Mouse (Mus musculus): ENCODE data around the gene Mboat1. TPM values are rescaled to one million over a fixed set of nuclear protein-coding genes. Genes with fewer than 3 reads are reported as not detected.

The Mboat1 gene
- total RNA-seq, 2 experiments from 2014 or later: 1.5 to 2.0 TPM

DNA sequence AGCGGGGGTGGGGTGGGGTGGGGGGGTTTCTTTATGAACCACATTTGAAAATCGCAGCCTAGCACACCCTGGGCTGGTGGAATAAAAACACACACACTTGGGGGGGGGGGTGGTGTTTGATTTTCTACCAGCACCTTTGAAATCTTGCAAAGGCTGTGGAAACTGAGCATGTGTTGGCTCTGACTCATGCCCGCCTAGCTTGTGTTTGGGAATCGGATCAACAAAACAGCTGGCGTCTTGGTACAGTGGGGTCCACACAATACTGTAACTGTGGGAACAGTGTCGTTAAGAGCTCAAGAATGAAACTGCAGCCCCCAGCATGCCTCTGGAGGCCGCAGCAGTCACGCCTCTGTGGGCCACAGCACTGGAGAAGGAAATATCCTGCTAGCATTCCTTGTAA, 50.2 kb downstream of the Mboat1 start:
- peak; percentile 54 to 66 for DNase-seq

DNA sequence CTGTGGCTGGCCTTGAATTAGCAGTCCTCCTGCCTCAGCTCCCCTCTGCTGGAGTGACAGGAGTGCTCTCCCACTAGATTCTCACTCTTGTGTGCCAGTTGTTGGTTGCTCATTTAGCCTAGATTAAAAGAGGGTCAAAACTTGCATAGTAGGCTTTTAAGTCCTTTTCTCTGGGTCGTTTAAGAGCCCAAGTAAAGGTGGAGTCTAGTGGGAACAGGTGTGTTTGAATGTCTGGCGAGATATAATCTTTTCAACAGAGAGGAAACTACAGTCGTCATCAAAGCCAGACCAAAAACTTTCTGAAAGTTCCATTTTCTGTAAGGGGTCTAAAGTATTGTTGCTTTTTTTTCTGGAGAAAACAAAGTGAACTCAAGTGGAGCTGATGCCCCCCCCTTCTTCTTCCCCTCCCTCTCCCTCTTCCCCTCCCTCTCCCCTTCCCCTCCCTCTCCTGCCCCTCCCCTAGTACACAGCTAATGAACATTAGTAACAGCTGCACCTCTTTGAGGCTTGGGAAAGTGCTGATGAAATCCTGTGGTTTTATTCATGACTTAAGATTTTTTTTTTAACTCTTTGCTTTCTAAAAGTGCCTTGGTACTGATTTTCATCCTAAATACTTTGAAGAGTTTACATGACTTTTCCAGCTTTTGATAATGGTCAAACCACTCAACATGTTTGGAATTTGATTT, 55.9 kb downstream of the Mboat1 start:
- no peak for DNase-seq

DNA sequence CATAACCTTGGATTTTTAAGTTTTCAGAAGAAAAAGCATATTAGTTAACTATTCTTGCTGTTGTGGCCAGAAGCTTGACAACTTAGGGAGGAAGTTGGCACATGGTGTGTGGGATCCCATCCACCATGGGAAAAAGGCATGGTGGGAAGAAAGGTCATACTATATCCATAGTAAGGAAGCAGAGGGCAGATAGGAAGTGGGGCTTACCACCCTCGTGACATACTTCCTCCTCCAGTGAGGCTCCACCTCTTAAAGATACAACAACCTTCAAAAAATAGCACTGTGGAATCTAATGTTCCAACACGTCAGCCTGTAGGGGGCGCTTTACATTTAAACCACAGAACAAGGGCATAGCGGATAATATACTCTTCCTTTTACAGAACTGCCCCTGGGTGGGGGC, 57.1 kb downstream of the Mboat1 start:
- no peak for DNase-seq

DNA sequence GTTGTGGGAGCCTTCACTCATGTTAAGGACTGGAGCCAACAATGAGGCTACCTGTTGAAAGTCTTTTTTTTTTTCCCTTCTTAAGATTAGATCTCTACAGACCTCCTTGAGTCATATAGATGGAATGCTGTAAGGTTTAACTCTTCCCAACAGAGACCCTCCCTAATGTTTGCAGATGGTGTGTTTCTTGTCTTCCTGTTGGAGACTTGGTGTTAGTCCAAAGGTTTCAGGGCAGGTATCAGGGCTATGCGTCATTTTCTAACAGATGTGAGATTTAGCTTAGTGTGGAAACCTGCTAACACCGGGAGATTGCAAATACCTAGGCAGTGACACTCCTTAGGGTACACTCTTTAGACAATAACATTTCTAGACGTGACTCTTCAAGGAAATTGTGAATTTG, 58.5 kb downstream of the Mboat1 start:
- DNase-seq: no peak

DNA sequence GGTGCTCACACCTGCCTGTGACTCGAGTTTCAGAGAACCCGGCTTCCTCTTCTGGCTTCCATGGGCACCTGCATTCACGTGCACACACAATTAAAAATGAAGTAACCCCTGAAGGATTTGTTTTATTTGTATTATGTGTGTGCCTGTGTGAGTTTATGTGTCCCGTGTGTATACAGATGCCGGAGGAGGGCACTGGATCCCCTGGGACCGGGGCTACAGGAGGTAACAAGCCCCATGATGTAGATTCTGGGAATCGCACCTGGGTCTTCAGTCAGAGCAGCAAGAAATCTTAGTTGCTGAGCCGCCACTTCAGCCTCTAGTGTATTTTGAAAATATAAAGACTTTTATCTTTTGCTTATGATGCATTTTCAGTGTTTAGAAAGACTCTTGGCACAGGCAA, 60.4 kb downstream of the Mboat1 start:
- no peak for DNase-seq

DNA sequence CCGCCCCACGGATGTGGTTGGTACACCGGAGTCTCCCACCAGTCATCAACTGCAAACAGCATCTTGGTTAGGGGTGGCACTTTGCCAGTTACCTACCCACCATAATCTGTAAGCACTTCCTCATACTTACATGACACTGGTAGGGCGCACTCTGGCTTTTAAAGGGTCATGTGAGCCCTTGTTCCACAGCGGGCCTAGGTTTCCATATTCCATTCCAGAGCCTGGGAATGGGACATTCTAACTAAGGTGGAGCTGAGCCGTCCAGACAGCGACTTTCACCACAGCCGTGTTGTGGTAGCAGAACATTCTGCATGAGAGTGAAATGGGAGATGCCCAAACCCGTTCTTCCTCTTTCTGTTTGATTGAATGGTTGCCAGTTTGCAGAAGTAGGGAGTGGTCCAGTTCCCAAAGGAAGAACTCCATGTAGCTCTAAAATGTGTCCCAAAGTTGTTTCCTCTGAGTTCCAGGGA, 61.8 kb downstream of the Mboat1 start:
- DNase-seq: no peak

DNA sequence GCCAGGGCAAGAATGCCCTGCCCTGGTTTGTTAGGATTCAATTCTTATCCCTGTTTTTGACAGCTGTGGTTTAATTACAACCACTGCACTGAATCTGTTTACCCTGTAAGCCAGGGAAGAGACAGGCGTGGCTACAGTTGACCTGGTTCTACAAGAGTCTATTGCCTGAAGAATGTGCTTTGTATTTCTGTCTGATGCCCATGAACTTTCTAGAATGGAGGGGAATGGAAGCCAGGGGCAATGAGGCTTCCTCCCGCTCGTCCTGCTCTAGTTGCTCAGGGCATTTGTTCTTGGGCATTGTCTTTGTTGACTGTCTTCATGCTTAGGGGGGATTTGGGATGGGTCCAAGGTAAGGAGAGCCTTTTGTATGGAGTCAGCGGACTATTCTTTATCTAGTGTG, 63.5 kb downstream of the Mboat1 start:
- no peak for DNase-seq

DNA sequence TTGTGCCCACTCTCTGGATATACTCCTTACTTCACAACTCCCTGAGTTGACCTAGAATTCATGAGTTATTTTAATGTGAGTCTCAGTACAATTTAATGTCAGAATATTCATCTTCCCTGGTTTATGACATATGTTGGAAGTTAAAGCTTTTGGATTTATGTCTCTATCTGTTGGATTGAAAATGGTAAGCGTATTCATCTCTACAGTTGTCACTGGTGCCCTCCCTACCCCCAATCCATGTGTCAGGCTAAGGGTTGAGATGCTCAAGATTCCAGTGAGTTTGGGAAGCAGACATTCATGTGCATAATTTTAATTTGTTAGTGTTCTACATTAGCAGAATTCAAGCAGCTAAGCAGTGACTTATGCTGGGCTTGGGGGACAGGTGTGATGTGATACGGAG, 64.4 kb downstream of the Mboat1 start:
- DNase-seq: no peak

DNA sequence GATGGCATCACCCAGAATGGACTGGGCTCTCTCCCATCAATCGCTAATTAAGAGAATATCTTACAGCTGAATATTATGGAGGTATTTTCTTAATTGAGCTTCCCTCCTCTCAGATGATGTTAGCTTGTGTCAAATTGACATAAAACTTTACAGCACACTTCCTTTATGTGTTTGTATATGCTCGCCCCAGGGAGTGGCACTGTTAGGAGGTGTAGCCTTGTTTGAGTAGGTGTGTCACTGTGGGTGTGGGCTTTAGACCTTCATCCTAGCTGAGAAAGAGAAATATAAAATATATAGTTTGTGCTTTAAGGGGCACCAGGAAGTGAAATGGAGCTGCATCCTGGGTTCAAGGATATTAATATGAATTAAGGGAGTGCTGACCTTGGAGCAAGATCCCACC, 66.7 kb downstream of the Mboat1 start:
- DNase-seq: no peak

DNA sequence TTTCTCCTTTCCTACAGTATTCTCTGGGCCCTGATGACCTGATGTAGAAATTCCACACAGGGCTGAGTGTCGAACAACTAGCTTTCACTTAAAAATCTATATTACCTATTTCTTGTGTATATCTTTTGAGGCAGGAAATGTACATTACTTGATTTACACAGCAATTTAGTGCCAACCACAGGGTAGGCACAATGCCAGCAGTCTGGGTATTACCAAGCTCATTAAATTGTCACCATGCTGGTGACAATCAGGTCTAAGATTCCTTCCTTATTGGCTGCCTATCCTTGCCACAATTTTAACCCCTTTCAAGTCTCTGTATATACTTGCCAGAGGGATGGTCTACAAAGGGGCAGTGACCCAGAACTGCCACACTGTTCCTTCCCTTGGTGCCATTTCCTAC, 71.9 kb downstream of the Mboat1 start:
- no peak for DNase-seq

DNA sequence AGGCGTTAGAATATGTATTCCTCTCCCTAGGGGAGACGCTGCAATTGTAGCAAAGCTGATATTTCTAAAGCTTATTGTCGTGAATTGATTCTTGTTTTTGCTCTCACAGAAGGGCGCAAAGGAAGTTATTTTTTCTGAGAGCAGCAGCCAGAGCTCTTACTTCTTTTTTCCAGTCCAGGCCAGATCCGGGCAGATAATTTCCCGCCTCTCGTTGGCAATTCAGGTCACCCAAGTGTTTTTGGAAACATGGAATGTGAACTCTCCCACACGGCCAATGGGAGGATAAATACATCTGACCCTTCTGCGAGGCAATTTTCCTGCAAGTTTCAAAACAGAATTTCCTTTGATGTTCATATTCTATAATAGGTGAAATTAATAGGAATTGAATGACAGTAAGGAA, 77.0 kb downstream of the Mboat1 start:
- DNase-seq: no peak

DNA sequence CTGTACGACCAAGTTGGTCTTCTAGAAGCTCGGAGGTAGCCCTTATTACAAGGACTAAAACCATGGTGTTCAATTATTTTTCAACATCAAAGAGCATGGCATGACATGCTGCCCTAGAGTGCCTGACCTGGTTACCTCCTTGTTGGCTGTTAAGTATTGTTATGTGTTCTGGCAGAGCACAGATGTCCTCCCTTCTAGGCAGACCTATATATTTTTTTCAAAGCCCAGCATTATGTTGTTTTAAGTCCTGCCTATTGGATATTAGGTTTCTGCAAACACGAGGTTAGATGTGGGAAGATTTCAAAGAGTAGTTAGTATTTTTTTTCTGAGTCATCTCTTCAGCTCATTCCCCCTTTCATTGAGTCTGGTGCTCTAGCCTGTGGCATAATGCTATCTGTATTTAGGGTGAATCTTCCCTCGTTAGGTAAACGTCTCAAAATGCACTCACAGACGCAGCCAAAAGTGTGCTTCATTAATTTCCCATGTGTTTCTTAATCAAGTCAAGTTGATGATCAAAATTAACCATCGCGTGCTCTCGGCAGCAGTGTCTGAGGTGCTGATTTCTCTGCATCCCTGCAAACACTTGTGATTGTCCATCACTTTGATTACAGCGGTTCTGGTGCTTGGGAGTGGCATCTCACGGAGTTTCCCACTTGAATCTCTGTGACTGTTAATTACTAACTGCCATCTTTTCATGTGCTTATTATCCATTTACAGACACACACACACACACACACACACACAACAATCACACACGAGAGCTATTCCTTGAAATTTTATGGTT, 81.5 kb downstream of the Mboat1 start:
- DNase-seq: no peak

DNA sequence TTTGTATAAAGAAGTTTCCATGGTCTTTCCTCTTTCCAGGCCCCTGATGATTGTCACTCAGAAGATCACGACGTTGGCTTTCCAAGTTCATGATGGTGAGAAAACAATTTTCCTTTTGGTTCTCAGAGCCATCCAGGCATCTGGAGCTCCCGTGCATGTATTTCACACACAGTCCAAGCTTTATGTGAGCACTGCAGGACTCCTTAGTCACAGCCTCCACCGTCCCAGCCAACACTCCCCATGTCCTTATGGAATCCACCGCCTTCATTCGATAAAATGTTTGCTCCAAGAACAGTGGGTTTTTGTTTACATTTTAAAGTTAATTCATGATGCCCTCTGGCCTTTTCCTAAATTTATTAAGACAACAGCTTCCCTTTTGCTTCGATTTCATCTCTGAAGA, 83.3 kb downstream of the Mboat1 start:
- no peak for DNase-seq

DNA sequence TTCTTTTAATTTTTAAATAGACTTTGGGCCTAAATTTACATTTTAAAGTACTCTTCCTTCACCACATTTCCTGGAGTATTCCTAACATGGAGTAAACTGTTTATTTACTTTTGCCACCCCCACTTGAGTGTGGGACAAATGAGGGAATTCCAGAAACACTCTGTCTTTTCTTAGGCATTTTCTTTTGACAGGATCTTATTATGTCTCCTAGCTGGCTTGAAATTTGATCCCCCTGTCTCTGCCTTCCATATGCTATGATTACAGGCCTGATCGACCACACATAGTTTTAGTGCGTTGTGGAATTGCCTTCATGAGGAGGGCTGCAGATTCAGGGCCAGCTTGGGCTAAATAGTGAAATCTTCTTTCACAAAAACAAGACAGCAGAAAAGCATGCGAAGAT, 85.0 kb downstream of the Mboat1 start:
- DNase-seq: no peak

DNA sequence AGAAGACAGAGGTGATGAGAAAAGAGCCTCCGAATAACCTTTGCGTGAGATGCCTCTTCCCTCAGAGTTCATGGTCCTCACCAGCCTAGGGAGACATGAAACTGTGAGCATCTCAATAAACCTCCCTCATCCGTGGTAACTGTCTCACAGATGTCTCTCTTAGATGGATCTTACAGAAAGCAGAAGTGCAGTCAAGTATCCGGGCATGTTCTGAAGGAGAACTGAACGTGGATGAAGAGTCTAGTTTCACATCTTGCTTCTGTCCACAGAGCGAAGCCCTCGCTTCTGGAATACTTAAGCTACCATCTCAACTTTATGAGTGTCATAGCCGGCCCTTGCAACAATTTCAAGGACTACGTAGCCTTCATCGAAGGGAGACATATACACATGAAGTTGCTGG, 87.8 kb downstream of the Mboat1 start:
- no peak for DNase-seq

DNA sequence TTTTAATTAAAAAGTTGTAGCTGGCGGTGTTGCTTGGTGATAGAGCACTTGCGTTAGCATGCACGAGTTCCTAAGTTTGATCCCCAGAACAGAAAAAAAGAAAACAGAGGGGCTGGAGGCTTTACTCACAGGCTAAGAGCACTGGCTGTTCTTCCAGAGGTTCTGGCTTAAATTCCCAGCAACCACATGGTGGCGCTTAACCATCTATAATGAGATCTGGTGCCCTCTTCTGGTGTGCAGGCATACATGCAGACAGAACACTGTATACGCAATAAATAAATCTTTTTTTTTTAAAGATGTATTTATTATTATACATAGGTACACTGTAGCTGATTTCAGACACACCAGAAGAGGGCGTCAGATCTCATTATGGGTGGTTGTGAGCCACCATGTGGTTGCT, 88.4 kb downstream of the Mboat1 start:
- no peak for DNase-seq

DNA sequence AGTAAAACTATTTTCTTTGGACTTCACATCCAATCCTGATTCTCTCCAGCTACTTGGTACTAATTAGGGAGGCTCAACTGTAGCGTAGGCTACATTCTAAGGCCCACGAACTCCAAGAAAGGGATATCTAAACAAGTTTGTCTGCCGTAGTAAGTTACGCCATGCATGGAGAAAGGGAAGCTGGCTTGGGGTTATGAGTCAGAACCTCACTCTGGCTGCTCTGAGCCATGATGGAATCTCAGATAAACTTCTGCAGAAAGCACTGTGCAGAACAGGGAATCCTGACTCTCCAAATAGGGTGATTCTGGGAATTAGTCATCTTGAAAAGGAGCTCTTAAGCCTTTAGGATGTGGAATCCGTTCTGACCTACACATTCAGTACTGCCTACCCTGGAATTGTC, 92.5 kb downstream of the Mboat1 start:
- DNase-seq: no peak

DNA sequence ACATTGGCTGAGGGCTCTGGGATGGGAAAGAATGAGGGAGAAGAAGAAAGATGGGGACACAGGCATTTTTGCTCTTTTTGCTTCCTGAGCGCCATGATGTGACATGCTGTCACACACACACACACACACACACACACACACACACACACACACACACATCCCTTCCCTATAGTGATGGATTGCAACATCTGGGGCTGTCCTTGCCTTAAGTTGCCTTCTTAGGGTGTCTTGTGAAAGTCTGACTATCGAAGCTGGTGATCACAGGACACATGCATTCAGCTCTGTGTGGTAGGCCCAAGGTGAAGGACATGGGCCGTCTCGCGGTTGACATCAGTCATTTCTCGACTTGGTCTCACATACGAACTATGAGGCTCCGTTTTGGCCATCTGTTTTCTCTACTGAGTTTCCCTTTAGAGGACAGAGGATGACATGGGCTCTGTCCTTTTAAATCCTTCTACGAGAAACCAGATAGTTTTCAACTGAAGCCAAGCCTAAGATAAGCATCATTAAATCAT, 93.4 kb downstream of the Mboat1 start:
- no peak for DNase-seq

DNA sequence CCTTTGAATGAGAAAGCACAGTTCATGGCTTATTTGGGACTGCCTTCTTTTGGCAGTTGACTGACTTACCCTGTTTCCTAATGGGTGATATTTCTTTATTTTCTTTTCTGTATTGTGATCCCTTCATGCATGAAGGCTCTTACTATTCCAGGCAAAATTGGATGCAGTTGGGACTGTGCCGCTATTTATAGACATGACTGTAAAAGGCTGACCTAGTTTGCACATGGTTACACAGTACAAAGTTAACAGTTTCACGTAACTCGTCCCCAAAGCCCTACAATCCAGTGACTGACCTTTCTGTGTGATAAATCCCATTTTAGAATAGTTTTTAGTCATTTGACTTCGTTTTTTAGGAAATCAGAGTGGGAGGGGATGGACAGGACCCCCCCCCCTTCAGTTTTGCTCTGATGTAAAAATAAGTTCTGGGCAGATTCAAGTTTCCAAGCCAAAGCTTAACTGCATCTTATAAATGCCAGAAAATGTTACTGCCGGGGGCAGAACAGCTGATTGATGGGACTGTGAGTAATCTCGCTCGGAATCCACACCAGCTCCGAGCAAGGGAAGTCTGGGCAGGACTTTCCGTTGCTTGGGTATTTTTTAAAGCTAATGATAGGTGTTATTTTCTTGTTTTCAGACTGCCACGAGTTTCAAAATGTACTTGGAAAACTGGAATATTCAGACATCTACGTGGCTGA, 98.9 kb downstream of the Mboat1 start:
- no peak for DNase-seq

DNA sequence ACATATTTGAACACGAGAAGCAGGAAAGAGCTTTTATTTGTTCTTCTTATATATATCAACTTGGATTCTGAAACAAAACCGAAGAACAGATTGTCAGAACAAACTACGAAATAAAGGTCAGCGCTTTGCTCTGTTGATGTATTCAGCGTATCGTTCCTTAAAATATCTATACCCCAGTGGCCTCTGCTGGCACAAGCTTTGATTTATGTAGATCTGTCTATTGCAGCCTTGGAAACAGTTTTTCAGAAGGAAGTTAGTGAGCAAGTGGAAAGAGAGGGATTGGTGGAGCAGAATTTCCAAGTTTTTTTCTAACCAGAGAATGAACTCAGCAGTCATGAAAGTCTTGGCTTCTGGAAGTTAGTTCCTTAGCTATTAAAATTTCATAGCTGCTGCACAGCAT, 103.1 kb downstream of the Mboat1 start:
- DNase-seq: no peak

DNA sequence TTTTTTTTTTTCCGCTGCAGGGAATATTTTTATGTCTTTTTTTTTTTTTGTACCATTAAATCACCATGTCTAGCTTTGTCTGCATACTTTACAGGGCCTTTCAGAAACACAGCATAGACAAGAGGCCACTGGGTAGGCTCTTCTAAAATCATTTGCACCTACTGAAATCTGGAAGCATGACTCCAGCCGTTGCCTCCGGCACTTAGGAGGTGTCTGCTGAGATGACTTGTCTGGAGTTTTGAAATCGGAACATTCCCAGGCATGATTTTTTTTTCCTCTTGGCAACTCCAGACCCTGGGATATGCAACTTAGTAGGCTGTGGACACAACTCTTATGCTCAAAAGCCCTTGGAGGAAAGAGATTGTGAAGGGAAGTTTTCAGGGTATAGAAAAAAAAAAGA, 109.3 kb downstream of the Mboat1 start:
- no peak for DNase-seq

DNA sequence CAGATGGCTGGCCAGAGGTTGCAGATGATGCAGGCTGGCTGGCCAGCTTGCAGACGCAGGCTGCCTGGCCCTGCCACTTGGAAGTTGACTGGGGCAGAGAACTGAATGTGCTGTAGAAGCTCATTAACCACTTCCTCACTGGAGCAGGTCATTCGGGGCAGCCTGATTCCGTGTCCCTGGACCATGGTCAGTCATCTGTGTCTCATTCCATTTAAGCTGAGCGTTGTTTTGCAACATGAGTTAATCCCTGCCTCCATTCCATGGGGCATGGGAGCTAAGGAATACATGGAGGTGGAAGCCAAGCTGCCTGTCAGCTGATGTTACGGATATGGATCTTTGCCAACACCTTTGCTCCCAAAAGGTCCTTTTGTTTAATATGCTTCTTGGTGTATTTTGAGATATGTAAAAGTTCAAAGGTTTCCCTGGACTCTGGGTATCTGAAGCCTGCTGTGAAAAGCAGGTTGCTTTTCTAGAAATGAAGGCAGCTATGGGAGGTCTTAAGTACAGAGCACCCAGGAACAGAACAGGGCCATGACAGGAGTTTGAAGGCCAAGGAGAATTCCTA, 114.1 kb downstream of the Mboat1 start:
- DNase-seq: no peak

DNA sequence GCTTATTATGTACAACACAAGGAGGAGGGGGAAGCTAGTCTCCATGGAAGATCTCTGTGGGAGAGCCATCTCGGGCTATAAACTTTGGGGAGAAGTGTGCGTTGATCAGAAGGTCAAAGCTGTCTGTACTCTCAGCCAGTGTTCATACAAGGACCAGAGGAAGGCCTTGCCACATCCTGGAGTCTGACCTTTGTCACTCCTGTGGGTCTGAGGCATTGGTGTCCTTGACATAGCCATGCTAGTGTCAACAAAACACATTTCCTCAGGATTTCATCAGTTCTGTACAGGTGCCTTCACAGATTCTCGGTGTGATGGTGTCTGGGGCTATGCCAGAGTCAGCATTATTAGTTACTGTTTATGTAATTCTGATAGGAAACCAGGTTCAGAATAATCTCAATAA, 115.1 kb downstream of the Mboat1 start:
- DNase-seq: no peak

Measured in layer of hippocampus, postnatal 36 days (tissue).